Mouse (Mus musculus): ENCODE measurements around the gene Wipf1. TPM values are rescaled to one million over a fixed set of nuclear protein-coding genes. Genes with fewer than 3 reads are reported as not detected.
"Not testable (repeated sequence)": the region's sequence is repeated elsewhere in the genome, so short reads cannot be mapped to it uniquely, and the experiment has no call there.

The Wipf1 gene
- polyA plus RNA-seq, 1 experiment from 2014 or later = 12.7 TPM

- DNase-seq (ENCODE audit: low spot score) = peak; percentile 59
These were observed 31.5 kb upstream of the Wipf1 start for GRCm38 (mm10) chr2:73560899-73561664.

GRCm38 (mm10) chr2:73560445-73560844 lies 30.9 kb upstream of the Wipf1 start:
- Histone ChIP-seq H3K27ac (replicated peaks) (peak overlapping the region; percentile 61; the same call in 1 of the 2 replicates), H3K36me3 (replicated peaks) (no peaks in the 10 kb centered on the region), H3K4me3 (peak overlapping the region; percentile 60), H3K9me3 (no peaks in the 10 kb centered on the region), H3K4me1 (peaks cover 35% of the 10 kb centered on the region), H3K27me3 (replicated peaks; ENCODE audit: low read depth, poor library complexity, severe bottlenecking) (peaks cover 7% of the 10 kb centered on the region; the same call in 1 of the 2 replicates)
- DNase-seq (ENCODE audit: low spot score) = no peak
- 37% methylated on average over 7 of the region's 7 CpGs for WGBS

More at GRCm38 (mm10) chr2:73560899-73561664, 31.5 kb upstream of the Wipf1 start:
- Histone ChIP-seq H3K9me3 (no peaks in the 10 kb centered on the region), H3K36me3 (replicated peaks) (no peaks in the 10 kb centered on the region), H3K27me3 (replicated peaks; ENCODE audit: low read depth, poor library complexity, severe bottlenecking) (peaks cover 7% of the 10 kb centered on the region; the same call in 1 of the 2 replicates), H3K27ac (replicated peaks) (peak overlapping the region; percentile 61), H3K4me1 (peaks cover 38% of the 10 kb centered on the region), H3K4me3 (peak overlapping the region; percentile 60)
- 1% methylated on average over 23 of the region's 23 CpGs for WGBS

- Histone ChIP-seq H3K27me3 (replicated peaks; ENCODE audit: low read depth, poor library complexity, severe bottlenecking) (peaks cover 7% of the 10 kb centered on the region; the same call in 1 of the 2 replicates), H3K9me3 (no peaks in the 10 kb centered on the region), H3K36me3 (replicated peaks) (no peaks in the 10 kb centered on the region), H3K4me1 (peaks cover 26% of the 10 kb centered on the region), H3K4me3 (no peak overlapping the region), H3K27ac (replicated peaks) (no peak overlapping the region)
- 85% methylated on average over 8 of the region's 8 CpGs for WGBS
- DNase-seq (ENCODE audit: low spot score) = no peak
These were observed 28.4 kb upstream of the Wipf1 start for GRCm38 (mm10) chr2:73557956-73558355.

GRCm38 (mm10) chr2:73557061-73557460 lies 27.5 kb upstream of the Wipf1 start:
- WGBS = 95% methylated on average over 3 of the region's 3 CpGs
- H3K27me3 ChIP-seq (replicated peaks; ENCODE audit: low read depth, poor library complexity, severe bottlenecking); H3K27ac ChIP-seq (replicated peaks); H3K36me3 ChIP-seq (replicated peaks); DNase-seq (ENCODE audit: low spot score); H3K9me3 ChIP-seq; H3K4me3 ChIP-seq: not testable (repeated sequence)
- peaks cover 18% of the 10 kb centered on the region for H3K4me1 ChIP-seq

- H3K27ac ChIP-seq (replicated peaks) = no peak overlapping the region
- no peaks in the 10 kb centered on the region for H3K9me3 ChIP-seq
- no peaks in the 10 kb centered on the region for H3K4me1 ChIP-seq
- no peaks in the 10 kb centered on the region for H3K27me3 ChIP-seq (replicated peaks; ENCODE audit: low read depth, poor library complexity, severe bottlenecking)
- no peaks in the 10 kb centered on the region for H3K36me3 ChIP-seq (replicated peaks)
- DNase-seq (ENCODE audit: low spot score) = no peak
- no peak overlapping the region for H3K4me3 ChIP-seq
- WGBS = 69% methylated on average over 3 of the region's 3 CpGs
These were observed 24.9 kb upstream of the Wipf1 start for GRCm38 (mm10) chr2:73554389-73554788.

- DNase-seq (ENCODE audit: low spot score) = no peak
- no peak overlapping the region for H3K4me3 ChIP-seq
- H3K27me3 ChIP-seq (replicated peaks; ENCODE audit: low read depth, poor library complexity, severe bottlenecking) = no peaks in the 10 kb centered on the region
- H3K27ac ChIP-seq (replicated peaks) = no peak overlapping the region
- H3K9me3 ChIP-seq = no peaks in the 10 kb centered on the region
- WGBS = 80% methylated on average over 3 of the region's 3 CpGs
- no peaks in the 10 kb centered on the region for H3K36me3 ChIP-seq (replicated peaks)
- H3K4me1 ChIP-seq = peaks cover 3% of the 10 kb centered on the region; the same call in 1 of the 2 replicates
These were observed 23.4 kb upstream of the Wipf1 start for GRCm38 (mm10) chr2:73552926-73553325.

- no peak for DNase-seq (ENCODE audit: low spot score)
- no peak overlapping the region for H3K4me3 ChIP-seq
These were observed 21.2 kb upstream of the Wipf1 start for GRCm38 (mm10) chr2:73550725-73551124.

GRCm38 (mm10) chr2:73548542-73548941 lies 19.0 kb upstream of the Wipf1 start:
- Histone ChIP-seq H3K36me3 (replicated peaks) (no peaks in the 10 kb centered on the region), H3K27ac (replicated peaks) (no peak overlapping the region; the same call in 1 of the 2 replicates), H3K4me3 (no peak overlapping the region), H3K27me3 (replicated peaks; ENCODE audit: low read depth, poor library complexity, severe bottlenecking) (peaks cover 14% of the 10 kb centered on the region), H3K9me3 (no peaks in the 10 kb centered on the region), H3K4me1 (peaks cover 24% of the 10 kb centered on the region)
- WGBS = 64% methylated on average over 2 of the region's 2 CpGs
- DNase-seq (ENCODE audit: low spot score) = no peak

More at GRCm38 (mm10) chr2:73550725-73551124, 21.2 kb upstream of the Wipf1 start:
- peaks cover 10% of the 10 kb centered on the region for H3K4me1 ChIP-seq
- peaks cover 5% of the 10 kb centered on the region; the same call in 1 of the 2 replicates for H3K27me3 ChIP-seq (replicated peaks; ENCODE audit: low read depth, poor library complexity, severe bottlenecking)
- H3K9me3 ChIP-seq = no peaks in the 10 kb centered on the region
- WGBS = 21% methylated on average over 6 of the region's 6 CpGs
- no peak overlapping the region for H3K27ac ChIP-seq (replicated peaks)
- H3K36me3 ChIP-seq (replicated peaks) = no peaks in the 10 kb centered on the region

GRCm38 (mm10) chr2:73547256-73547655 lies 17.7 kb upstream of the Wipf1 start:
- 92% methylated on average over 4 of the region's 4 CpGs for whole genome bisulfite sequencing
- H3K4me1 ChIP-seq = peaks cover 30% of the 10 kb centered on the region
- H3K9me3 ChIP-seq = no peaks in the 10 kb centered on the region
- no peaks in the 10 kb centered on the region for H3K36me3 ChIP-seq (replicated peaks)
- H3K27me3 ChIP-seq (replicated peaks; ENCODE audit: low read depth, poor library complexity, severe bottlenecking) = peaks cover 24% of the 10 kb centered on the region
- H3K4me3 ChIP-seq = no peak overlapping the region
- H3K27ac ChIP-seq (replicated peaks) = no peak overlapping the region
- DNase-seq (ENCODE audit: low spot score) = no peak

GRCm38 (mm10) chr2:73545556-73545955 lies 16.0 kb upstream of the Wipf1 start:
- peak; percentile 81 for DNase-seq (ENCODE audit: low spot score)
- Histone ChIP-seq H3K4me1 (peaks cover 44% of the 10 kb centered on the region), H3K36me3 (replicated peaks) (no peaks in the 10 kb centered on the region), H3K27ac (replicated peaks) (peak overlapping the region; percentile 76), H3K27me3 (replicated peaks; ENCODE audit: low read depth, poor library complexity, severe bottlenecking) (peaks cover 27% of the 10 kb centered on the region), H3K4me3 (no peak overlapping the region), H3K9me3 (no peaks in the 10 kb centered on the region)
- WGBS = 64% methylated on average over 2 of the region's 2 CpGs

GRCm38 (mm10) chr2:73540450-73541162 lies 11.1 kb upstream of the Wipf1 start:
- Histone ChIP-seq H3K27me3 (replicated peaks; ENCODE audit: low read depth, poor library complexity, severe bottlenecking) (peaks cover 22% of the 10 kb centered on the region), H3K4me3 (peak overlapping the region; percentile 27; the same call in 1 of the 2 replicates), H3K9me3 (no peaks in the 10 kb centered on the region), H3K4me1 (peaks cover 43% of the 10 kb centered on the region), H3K36me3 (replicated peaks) (no peaks in the 10 kb centered on the region), H3K27ac (replicated peaks) (no peak overlapping the region; the same call in 1 of the 2 replicates)
- peak; percentile 42 for DNase-seq (ENCODE audit: low spot score)
- 34% methylated on average over 16 of the region's 16 CpGs for WGBS

GRCm38 (mm10) chr2:73539697-73540096 lies 10.2 kb upstream of the Wipf1 start:
- Histone ChIP-seq H3K4me1 (peaks cover 41% of the 10 kb centered on the region), H3K27me3 (replicated peaks; ENCODE audit: low read depth, poor library complexity, severe bottlenecking) (peaks cover 22% of the 10 kb centered on the region), H3K9me3 (no peaks in the 10 kb centered on the region), H3K36me3 (replicated peaks) (no peaks in the 10 kb centered on the region), H3K27ac (replicated peaks) (no peak overlapping the region), H3K4me3 (no peak overlapping the region)
- WGBS = 22% methylated on average over 1 of the region's 1 CpGs
- no peak for DNase-seq (ENCODE audit: low spot score)
